Mouse (Mus musculus) testis, adult 2 months (tissue): ENCODE measurements at regions not wholly inside any gene's neighbourhood (a gene's known extent, or its start where the extent isn't known, plus 50 kb on each side); places are given as distances from the start of the nearest gene placed in this dataset.

Experiments
- H3K27ac ChIP-seq: fragments of 200-500 bp; 2 replicates; pipeline ENCODE4 v1.5.1; 2012; ENCODE audit warnings: low read depth, low read length; ENCODE audit not compliant: control insufficient read depth, insufficient read depth
- H3K27me3 ChIP-seq: fragments of 200-500 bp; 2 replicates; pipeline ENCODE4 v1.6.1; 2012; ENCODE audit warnings: mild to moderate bottlenecking, low read length, moderate library complexity; ENCODE audit not compliant: control insufficient read depth, insufficient read depth
- H3K36me3 ChIP-seq: fragments of 200-500 bp; 2 replicates; pipeline ENCODE4 v1.6.1; 2012; ENCODE audit warnings: mild to moderate bottlenecking, low read length; ENCODE audit not compliant: control insufficient read depth, insufficient read depth
- H3K4me1 ChIP-seq: fragments of 200-500 bp; 2 replicates; pipeline ENCODE4 v1.6.1; 2012; ENCODE audit warnings: low read length; ENCODE audit not compliant: control insufficient read depth, insufficient read depth
- H3K4me3 ChIP-seq: fragments of 200-500 bp; 2 replicates; pipeline ENCODE4 v1.5.1; 2012; ENCODE audit warnings: low read depth, mild to moderate bottlenecking, low read length, moderate library complexity, mixed read lengths; ENCODE audit not compliant: control insufficient read depth
- CTCF ChIP-seq: fragments of 200-500 bp; IDR thresholded peaks from 2 replicates; pipeline ENCODE4 v1.5.1; 2012; ENCODE audit warnings: low read depth, mild to moderate bottlenecking, inconsistent platforms, low read length, moderate library complexity; ENCODE audit not compliant: control insufficient read depth, insufficient read depth, insufficient replicate concordance
- POLR2A ChIP-seq: fragments of 200-500 bp; IDR thresholded peaks from 2 replicates; pipeline ENCODE4 v1.6.1; 2012; ENCODE audit warnings: low read depth, mild to moderate bottlenecking, inconsistent platforms, low read length, moderate library complexity; ENCODE audit not compliant: control insufficient read depth

GRCm38 (mm10) chr15:27259854-27260191 is 206.7 kb upstream of the Ank start:
- TF ChIP-seq POLR2A (no peak), CTCF (no peak)
- peaks cover 2% of the 10 kb centered on the region; the same call in 1 of the 2 replicates for H3K4me1 ChIP-seq
- no peak overlapping the region for H3K4me3 ChIP-seq

GRCm38 (mm10) chr15:27270203-27270602 is 196.3 kb upstream of the Ank start:
- TF ChIP-seq POLR2A (no peak), CTCF (no peak)
- Histone ChIP-seq H3K4me1 (no peaks in the 10 kb centered on the region), H3K27me3 (no peaks in the 10 kb centered on the region), H3K36me3 (no peaks in the 10 kb centered on the region), H3K4me3 (no peak overlapping the region), H3K27ac (no peak overlapping the region)

More at GRCm38 (mm10) chr15:27259854-27260191, 206.7 kb upstream of the Ank start:
- Histone ChIP-seq H3K36me3 (no peaks in the 10 kb centered on the region), H3K27me3 (no peaks in the 10 kb centered on the region), H3K27ac (no peak overlapping the region)

- H3K27me3 ChIP-seq, result no peaks in the 10 kb centered on the region
- TF ChIP-seq CTCF (peak; percentile 39; the same call in 1 of the 2 replicates), POLR2A (no peak)
- H3K36me3 ChIP-seq, result no peaks in the 10 kb centered on the region
- no peaks in the 10 kb centered on the region for H3K4me1 ChIP-seq
- no peak overlapping the region for H3K27ac ChIP-seq
- H3K4me3 ChIP-seq, result no peak overlapping the region
These were observed 184.2 kb upstream of the Ank start for GRCm38 (mm10) chr15:27282279-27282678.

GRCm38 (mm10) chr15:27303856-27304255 is 162.6 kb upstream of the Ank start:
- Histone ChIP-seq H3K4me3 (peak overlapping the region; percentile 33), H3K4me1 (peaks cover 11% of the 10 kb centered on the region), H3K27me3 (no peaks in the 10 kb centered on the region), H3K27ac (no peak overlapping the region), H3K36me3 (no peaks in the 10 kb centered on the region)
- TF ChIP-seq CTCF, result no peak
- no peak for TF ChIP-seq POLR2A

GRCm38 (mm10) chr15:27304256-27304655 is 162.2 kb upstream of the Ank start:
- peak overlapping the region; percentile 33 for H3K4me3 ChIP-seq
- H3K27me3 ChIP-seq, result no peaks in the 10 kb centered on the region
- TF ChIP-seq CTCF, result no peak
- TF ChIP-seq POLR2A, result no peak
- H3K36me3 ChIP-seq, result no peaks in the 10 kb centered on the region
- peaks cover 11% of the 10 kb centered on the region for H3K4me1 ChIP-seq
- H3K27ac ChIP-seq, result no peak overlapping the region

- H3K4me3 ChIP-seq, result no peak overlapping the region
- H3K4me1 ChIP-seq, result peaks cover 11% of the 10 kb centered on the region
- H3K27ac ChIP-seq, result no peak overlapping the region
- no peaks in the 10 kb centered on the region for H3K27me3 ChIP-seq
- TF ChIP-seq CTCF (no peak), POLR2A (no peak)
- no peaks in the 10 kb centered on the region for H3K36me3 ChIP-seq
These were observed 161.4 kb upstream of the Ank start for GRCm38 (mm10) chr15:27305035-27305434.

- Histone ChIP-seq H3K36me3 (no peaks in the 10 kb centered on the region), H3K4me3 (no peak overlapping the region), H3K4me1 (peaks cover 8% of the 10 kb centered on the region), H3K27me3 (no peaks in the 10 kb centered on the region), H3K27ac (no peak overlapping the region)
- TF ChIP-seq CTCF (no peak), POLR2A (no peak)
These were observed 157.8 kb upstream of the Ank start for GRCm38 (mm10) chr15:27308639-27309038.
